Mouse (Mus musculus) G1E (cell line): ENCODE measurements at regions not wholly inside any gene's neighbourhood (a gene's known extent, or its start where the extent isn't known, plus 50 kb on each side); places are given as distances from the start of the nearest gene placed in this dataset.

Experiments used
- CTCF ChIP-seq: IDR thresholded peaks from 2 replicates; pipeline ENCODE4 v1.5.1; 2012; ENCODE audit warnings: low read depth, low read length, inconsistent platforms, mixed read lengths
- GATA1 ChIP-seq: IDR thresholded peaks from 2 replicates; pipeline ENCODE4 v1.6.1; 2012; ENCODE audit warnings: borderline replicate concordance, low read length, inconsistent platforms, mixed read lengths

DNA sequence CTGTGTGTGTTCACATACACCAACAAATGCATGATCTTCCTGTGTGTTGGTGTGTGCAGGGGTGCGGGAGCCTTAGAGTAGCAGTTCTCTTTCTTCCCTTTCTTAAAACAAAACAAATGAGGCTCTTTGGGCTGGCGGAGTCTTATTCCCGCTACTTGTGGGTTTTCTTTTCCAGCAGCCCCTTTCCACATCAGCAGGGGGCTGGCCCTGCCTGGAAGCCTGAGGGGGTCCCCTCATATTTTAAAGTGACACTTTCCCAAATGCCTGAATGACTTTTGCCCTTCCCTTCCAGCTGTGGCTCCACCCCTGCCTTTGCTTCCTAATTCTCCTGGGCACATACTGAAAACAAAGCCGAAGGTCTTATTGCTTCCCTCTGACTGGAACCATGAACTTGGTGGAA lies 498.3 kb upstream of the Mki67 start:
- TF ChIP-seq GATA1 (no peak), CTCF (no peak)
